Mouse (Mus musculus) hindbrain, embryonic 15.5 days (tissue): ENCODE measurements around the gene 1700019D03Rik. TPM values are rescaled to one million over a fixed set of nuclear protein-coding genes. Genes with fewer than 3 reads are reported as not detected.
A peak's percentile ranks its signal among the peaks of the same experiment; 100 is the strongest.
"Not testable (repeated sequence)": the region's sequence is repeated elsewhere in the genome, so short reads cannot be mapped to it uniquely, and the experiment has no call there.

Experiments used
- ATAC-seq: fragments of 200-750 bp; cut with Nextera tagmentation; 2 replicates; pipeline ENCODE4 v1.8.0; 2017; ENCODE audit warnings: low read depth, moderate number of reproducible peaks, moderate TSS enrichment; ENCODE audit not compliant: low FRiP score
- H3K27ac ChIP-seq: fragments of 300-500 bp; sonication (generic); replicated peaks from 2 replicates; pipeline ENCODE4 v1.5.1; 2015; ENCODE audit warnings: mild to moderate bottlenecking, inconsistent platforms
- H3K27me3 ChIP-seq: fragments of 300-500 bp; sonication (generic); 2 replicates; pipeline ENCODE4 v1.6.1; 2015; ENCODE audit warnings: control low read depth, inconsistent platforms
- H3K36me3 ChIP-seq: fragments of 300-500 bp; sonication (generic); 2 replicates; pipeline ENCODE4 v1.6.1; 2015; ENCODE audit warnings: control low read depth, inconsistent platforms
- H3K4me1 ChIP-seq: fragments of 300-500 bp; sonication (generic); replicated peaks from 2 replicates; pipeline ENCODE4 v1.6.1; 2015; ENCODE audit warnings: control low read depth, inconsistent platforms
- H3K4me2 ChIP-seq: fragments of 300-500 bp; sonication (generic); 2 replicates; pipeline ENCODE4 v1.6.1; 2015; ENCODE audit warnings: moderate library complexity, mild to moderate bottlenecking, inconsistent platforms
- H3K4me3 ChIP-seq: fragments of 300-500 bp; sonication (generic); 2 replicates; pipeline ENCODE4 v1.5.1; 2015; ENCODE audit warnings: mild to moderate bottlenecking, inconsistent platforms
- H3K9ac ChIP-seq: fragments of 300-500 bp; sonication (generic); 2 replicates; pipeline ENCODE4 v1.6.1; 2015; ENCODE audit warnings: inconsistent platforms
- H3K9me3 ChIP-seq: fragments of 300-500 bp; sonication (generic); 2 replicates; pipeline ENCODE4 v1.6.1; 2016; ENCODE audit warnings: control low read depth, inconsistent platforms
- WGBS: fragments of 180-500 bp; shearing (Covaris S2); methylation state at CpG from one replicate; pipeline ENCODE4 v1.1.7; 2015; 5-methylcytosine and 5-hydroxymethylcytosine counted together
- polyA plus RNA-seq: library from polyadenylated mRNA; unstranded; fragments of >200 nt; fragmentation: Nextera tagmentation; extraction: Ambion mirVana; gene quantifications from 2 replicates; pipeline ENCODE4 v1.2.1, GENCODE M21; 2015

Gene 1700019D03Rik
- polyA plus RNA-seq, 1 experiment from 2014 or later = 4.2 TPM

- Histone ChIP-seq H3K9me3 (no peaks in the 10 kb centered on the region), H3K27me3 (no peaks in the 10 kb centered on the region), H3K36me3 (no peaks in the 10 kb centered on the region), H3K9ac (peak overlapping the region; percentile 61), H3K4me2 (peak overlapping the region; percentile 99), H3K27ac (no peak overlapping the region), H3K4me1 (peaks cover 13% of the 10 kb centered on the region), H3K4me3 (peak overlapping the region; percentile 67)
- under 1% methylated on average over 47 of the region's 47 CpGs for WGBS
- peak; percentile 88 for ATAC-seq
These were observed 67.2 kb downstream of the 1700019D03Rik start for GRCm38 (mm10) chr1:52952551-52953397.

GRCm38 (mm10) chr1:52952143-52952542 lies 67.8 kb downstream of the 1700019D03Rik start:
- peak; percentile 7 for ATAC-seq
- Histone ChIP-seq H3K4me1 (peaks cover 13% of the 10 kb centered on the region), H3K9me3 (no peaks in the 10 kb centered on the region), H3K4me3 (peak overlapping the region; percentile 67), H3K27ac (no peak overlapping the region), H3K9ac (peak overlapping the region; percentile 61), H3K4me2 (peak overlapping the region; percentile 99), H3K36me3 (no peaks in the 10 kb centered on the region), H3K27me3 (no peaks in the 10 kb centered on the region)
- WGBS = 2% methylated on average over 5 of the region's 5 CpGs

GRCm38 (mm10) chr1:52951146-52951868 lies 68.7 kb downstream of the 1700019D03Rik start:
- H3K36me3 ChIP-seq = no peaks in the 10 kb centered on the region
- 59% methylated on average over 5 of the region's 5 CpGs for WGBS
- no peak overlapping the region for H3K4me3 ChIP-seq
- no peak for ATAC-seq
- no peak overlapping the region for H3K27ac ChIP-seq
- peak overlapping the region; percentile 99 for H3K4me2 ChIP-seq
- H3K27me3 ChIP-seq = no peaks in the 10 kb centered on the region
- peaks cover 13% of the 10 kb centered on the region for H3K4me1 ChIP-seq
- no peaks in the 10 kb centered on the region for H3K9me3 ChIP-seq
- H3K9ac ChIP-seq = no peak overlapping the region

GRCm38 (mm10) chr1:52947895-52948294 lies 72.1 kb downstream of the 1700019D03Rik start:
- no peak overlapping the region for H3K4me3 ChIP-seq
- no peak for ATAC-seq
- 93% methylated on average over 5 of the region's 5 CpGs for WGBS
- no peak overlapping the region for H3K27ac ChIP-seq
- H3K36me3 ChIP-seq = no peaks in the 10 kb centered on the region
- peaks cover 9% of the 10 kb centered on the region for H3K4me1 ChIP-seq
- no peaks in the 10 kb centered on the region for H3K27me3 ChIP-seq
- no peak overlapping the region for H3K4me2 ChIP-seq
- H3K9me3 ChIP-seq = no peaks in the 10 kb centered on the region
- H3K9ac ChIP-seq = no peak overlapping the region

GRCm38 (mm10) chr1:52939021-52939420 lies 81.0 kb downstream of the 1700019D03Rik start:
- H3K4me3 ChIP-seq = no peak overlapping the region
- H3K27me3 ChIP-seq = no peaks in the 10 kb centered on the region
- 100% methylated on average over 1 of the region's 1 CpGs for WGBS
- H3K9me3 ChIP-seq = no peaks in the 10 kb centered on the region
- H3K4me2 ChIP-seq = no peak overlapping the region
- H3K27ac ChIP-seq = no peak overlapping the region
- no peak overlapping the region for H3K9ac ChIP-seq
- H3K4me1 ChIP-seq = no peaks in the 10 kb centered on the region
- ATAC-seq = no peak
- H3K36me3 ChIP-seq = no peaks in the 10 kb centered on the region

- Histone ChIP-seq H3K4me3 (no peak overlapping the region), H3K4me1 (no peaks in the 10 kb centered on the region), H3K36me3 (no peaks in the 10 kb centered on the region), H3K9ac (no peak overlapping the region), H3K9me3 (no peaks in the 10 kb centered on the region), H3K27ac (no peak overlapping the region), H3K4me2 (no peak overlapping the region), H3K27me3 (no peaks in the 10 kb centered on the region)
- 91% methylated on average over 5 of the region's 5 CpGs for WGBS
- ATAC-seq = no peak
These were observed 85.5 kb downstream of the 1700019D03Rik start for GRCm38 (mm10) chr1:52934494-52934893.

GRCm38 (mm10) chr1:52924482-52924881 lies 95.5 kb downstream of the 1700019D03Rik start:
- ATAC-seq, H3K4me2 ChIP-seq, H3K27ac ChIP-seq, H3K36me3 ChIP-seq, H3K4me3 ChIP-seq, H3K4me1 ChIP-seq, H3K9me3 ChIP-seq, H3K9ac ChIP-seq, H3K27me3 ChIP-seq: not testable (repeated sequence)
- no CpG with 5 or more reads among the region's 1 CpGs for WGBS

GRCm38 (mm10) chr1:52918897-52919296 lies 101.1 kb downstream of the 1700019D03Rik start:
- H3K36me3 ChIP-seq, H3K4me2 ChIP-seq, H3K9me3 ChIP-seq, H3K9ac ChIP-seq, ATAC-seq, H3K4me1 ChIP-seq, H3K27ac ChIP-seq, H3K27me3 ChIP-seq, H3K4me3 ChIP-seq: not testable (repeated sequence)

GRCm38 (mm10) chr1:52916655-52917054 lies 103.3 kb downstream of the 1700019D03Rik start:
- H3K27me3 ChIP-seq = no peaks in the 10 kb centered on the region
- H3K27ac ChIP-seq = no peak overlapping the region
- ATAC-seq = no peak
- H3K9me3 ChIP-seq = no peaks in the 10 kb centered on the region
- H3K4me2 ChIP-seq = no peak overlapping the region
- no peaks in the 10 kb centered on the region for H3K4me1 ChIP-seq
- H3K9ac ChIP-seq = no peak overlapping the region
- no peak overlapping the region for H3K4me3 ChIP-seq
- WGBS = 94% methylated on average over 2 of the region's 2 CpGs
- no peaks in the 10 kb centered on the region for H3K36me3 ChIP-seq

- no peaks in the 10 kb centered on the region for H3K4me1 ChIP-seq
- H3K9ac ChIP-seq = no peak overlapping the region
- H3K9me3 ChIP-seq = no peaks in the 10 kb centered on the region
- no peaks in the 10 kb centered on the region for H3K27me3 ChIP-seq
- 0 out of 2 replicates have a peak, but pooled peaks cover 3% of the 10 kb centered on the region for H3K36me3 ChIP-seq
- WGBS = 91% methylated on average over 3 of the region's 3 CpGs
- H3K27ac ChIP-seq = no peak overlapping the region
- H3K4me2 ChIP-seq = no peak overlapping the region
- ATAC-seq = no peak
- H3K4me3 ChIP-seq = no peak overlapping the region
These were observed 110.2 kb downstream of the 1700019D03Rik start for GRCm38 (mm10) chr1:52909783-52910182.

- no peak overlapping the region for H3K4me3 ChIP-seq
- 83% methylated on average over 2 of the region's 2 CpGs for WGBS
- no peaks in the 10 kb centered on the region; the same call in 1 of the 2 replicates for H3K9me3 ChIP-seq
- H3K27ac ChIP-seq = no peak overlapping the region
- H3K36me3 ChIP-seq = peaks cover 12% of the 10 kb centered on the region
- no peaks in the 10 kb centered on the region for H3K27me3 ChIP-seq
- no peak for ATAC-seq
- no peak overlapping the region for H3K9ac ChIP-seq
- H3K4me2 ChIP-seq = no peak overlapping the region
- H3K4me1 ChIP-seq = no peaks in the 10 kb centered on the region
These were observed 135.8 kb downstream of the 1700019D03Rik start for GRCm38 (mm10) chr1:52884208-52884607.
